Mouse (Mus musculus): ENCODE data around the gene Hmgb1. TPM values are rescaled to one million over a fixed set of nuclear protein-coding genes. Genes with fewer than 3 reads are reported as not detected.

Gene Hmgb1
- polyA plus RNA-seq, 1 experiment from 2014 or later: 1,601 TPM

- no peak for ATAC-seq (ENCODE audit: low read depth)
- no peaks in the 10 kb centered on the region for H3K36me3 ChIP-seq (ENCODE audit: control insufficient read depth, insufficient read depth, low read length)
- no peak overlapping the region for H3K4me2 ChIP-seq (ENCODE audit: low read depth, low read length)
- H3K27ac ChIP-seq (ENCODE audit: low read length): no peak overlapping the region
- H3K4me3 ChIP-seq (ENCODE audit: low read length): no peak overlapping the region
- peaks cover 8% of the 10 kb centered on the region; the same call in 1 of the 2 replicates for H3K4me1 ChIP-seq (replicated peaks; ENCODE audit: control insufficient read depth, insufficient read depth, low read length)
- 64% methylated on average over 8 of the region's 8 CpGs for WGBS
- H3K27me3 ChIP-seq (ENCODE audit: control insufficient read depth, insufficient read depth, low read depth, low read length): no peaks in the 10 kb centered on the region
- no peaks in the 10 kb centered on the region for H3K9me3 ChIP-seq (ENCODE audit: control insufficient read depth, low read length)
- H3K9ac ChIP-seq (ENCODE audit: low read length): no peak overlapping the region
Measured at GRCm38 (mm10) chr5:149077136-149077535, 107.2 kb downstream of the Hmgb1 start.

- H3K9ac ChIP-seq (ENCODE audit: low read length): no peak overlapping the region
- no peaks in the 10 kb centered on the region for H3K9me3 ChIP-seq (ENCODE audit: control insufficient read depth, low read length)
- H3K36me3 ChIP-seq (ENCODE audit: control insufficient read depth, insufficient read depth, low read length): no peaks in the 10 kb centered on the region
- no peak overlapping the region for H3K27ac ChIP-seq (ENCODE audit: low read length)
- no peak overlapping the region for H3K4me3 ChIP-seq (ENCODE audit: low read length)
- 92% methylated on average over 5 of the region's 5 CpGs for WGBS
- no peaks in the 10 kb centered on the region for H3K27me3 ChIP-seq (ENCODE audit: control insufficient read depth, insufficient read depth, low read depth, low read length)
- H3K4me2 ChIP-seq (ENCODE audit: low read depth, low read length): no peak overlapping the region
- no peak for ATAC-seq (ENCODE audit: low read depth)
- H3K4me1 ChIP-seq (replicated peaks; ENCODE audit: control insufficient read depth, insufficient read depth, low read length): no peaks in the 10 kb centered on the region
Measured at GRCm38 (mm10) chr5:149071546-149071945, 112.7 kb downstream of the Hmgb1 start.

DNA sequence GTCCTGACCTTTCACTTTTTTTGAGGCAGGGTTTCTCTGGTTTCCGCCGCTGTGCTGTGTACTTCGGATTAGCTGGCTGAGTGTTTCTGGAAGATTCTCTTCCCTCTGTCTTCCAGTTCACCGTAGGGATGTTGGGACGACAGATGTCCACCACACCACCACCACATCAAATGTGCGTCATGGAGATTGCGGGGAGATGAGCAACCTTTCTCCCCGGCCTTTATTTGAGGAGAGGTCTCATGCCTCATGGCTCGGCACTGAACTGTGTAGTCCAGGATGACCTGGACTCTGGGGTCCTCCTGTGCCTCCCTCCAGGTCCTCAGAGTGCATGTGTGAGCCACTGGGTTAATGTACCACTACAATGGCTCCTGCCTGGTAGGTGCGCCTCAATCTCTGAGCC, 115.5 kb downstream of the Hmgb1 start:
- WGBS: 89% methylated on average over 10 of the region's 10 CpGs
- Histone ChIP-seq H3K27me3 (ENCODE audit: control insufficient read depth, insufficient read depth, low read depth, low read length) (no peaks in the 10 kb centered on the region), H3K9ac (ENCODE audit: low read length) (no peak overlapping the region), H3K36me3 (ENCODE audit: control insufficient read depth, insufficient read depth, low read length) (no peaks in the 10 kb centered on the region), H3K4me2 (ENCODE audit: low read depth, low read length) (no peak overlapping the region), H3K4me1 (replicated peaks; ENCODE audit: control insufficient read depth, insufficient read depth, low read length) (no peaks in the 10 kb centered on the region), H3K4me3 (ENCODE audit: low read length) (no peak overlapping the region), H3K27ac (ENCODE audit: low read length) (no peak overlapping the region), H3K9me3 (ENCODE audit: control insufficient read depth, low read length) (no peaks in the 10 kb centered on the region)
- no peak for ATAC-seq (ENCODE audit: low read depth)

DNA sequence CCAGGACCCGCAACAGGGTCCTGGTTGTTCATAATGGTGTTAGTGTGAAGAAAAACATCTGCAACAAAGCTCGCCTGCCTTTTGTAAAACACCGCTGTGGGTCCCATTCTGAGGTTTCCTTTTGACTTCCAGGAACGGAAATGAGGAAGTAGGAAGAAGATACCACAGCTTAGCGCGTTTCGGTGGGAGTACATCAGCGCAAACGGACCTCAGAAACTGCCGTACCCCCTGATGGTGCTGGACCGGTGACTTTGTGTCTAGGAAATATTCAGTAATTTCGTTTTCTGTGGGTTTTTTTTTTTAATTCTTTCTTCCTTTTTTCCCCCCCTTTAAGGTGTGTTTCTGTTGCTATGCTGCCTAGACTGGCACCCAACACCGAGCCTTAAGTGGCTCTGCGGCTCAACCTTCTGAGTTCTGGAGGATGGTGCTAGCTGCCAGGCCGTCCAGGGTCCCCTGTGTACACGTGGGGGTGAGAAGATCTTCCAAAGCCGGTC, 116.0 kb downstream of the Hmgb1 start:
- Histone ChIP-seq H3K4me2 (ENCODE audit: low read depth, low read length) (no peak overlapping the region), H3K4me3 (ENCODE audit: low read length) (no peak overlapping the region)

GRCm38 (mm10) chr5:149067501-149067961, 116.8 kb downstream of the Hmgb1 start:
- Histone ChIP-seq H3K4me2 (ENCODE audit: low read depth, low read length) (no peak overlapping the region), H3K27ac (ENCODE audit: low read length) (no peak overlapping the region), H3K9me3 (ENCODE audit: control insufficient read depth, low read length) (no peaks in the 10 kb centered on the region), H3K4me3 (ENCODE audit: low read length) (no peak overlapping the region), H3K36me3 (ENCODE audit: control insufficient read depth, insufficient read depth, low read length) (no peaks in the 10 kb centered on the region), H3K4me1 (replicated peaks; ENCODE audit: control insufficient read depth, insufficient read depth, low read length) (no peaks in the 10 kb centered on the region), H3K27me3 (ENCODE audit: control insufficient read depth, insufficient read depth, low read depth, low read length) (no peaks in the 10 kb centered on the region), H3K9ac (ENCODE audit: low read length) (no peak overlapping the region)
- no peak for ATAC-seq (ENCODE audit: low read depth)
- 65% methylated on average over 8 of the region's 8 CpGs for WGBS

More for the DNA sequence above, 116.0 kb downstream of the Hmgb1 start:
- Histone ChIP-seq H3K4me1 (replicated peaks; ENCODE audit: control insufficient read depth, insufficient read depth, low read length) (no peaks in the 10 kb centered on the region), H3K27me3 (ENCODE audit: control insufficient read depth, insufficient read depth, low read depth, low read length) (no peaks in the 10 kb centered on the region), H3K27ac (ENCODE audit: low read length) (no peak overlapping the region), H3K36me3 (ENCODE audit: control insufficient read depth, insufficient read depth, low read length) (no peaks in the 10 kb centered on the region), H3K9ac (ENCODE audit: low read length) (no peak overlapping the region), H3K9me3 (ENCODE audit: control insufficient read depth, low read length) (no peaks in the 10 kb centered on the region)
- WGBS: 75% methylated on average over 17 of the region's 17 CpGs
- no peak for ATAC-seq (ENCODE audit: low read depth)

GRCm38 (mm10) chr5:149062833-149063232, 121.5 kb downstream of the Hmgb1 start:
- no peak overlapping the region for H3K9ac ChIP-seq (ENCODE audit: low read length)
- no peaks in the 10 kb centered on the region for H3K4me1 ChIP-seq (replicated peaks; ENCODE audit: control insufficient read depth, insufficient read depth, low read length)
- no peaks in the 10 kb centered on the region for H3K27me3 ChIP-seq (ENCODE audit: control insufficient read depth, insufficient read depth, low read depth, low read length)
- ATAC-seq (ENCODE audit: low read depth): no peak
- no peaks in the 10 kb centered on the region for H3K9me3 ChIP-seq (ENCODE audit: control insufficient read depth, low read length)
- 72% methylated on average over 1 of the region's 1 CpGs for WGBS
- no peaks in the 10 kb centered on the region for H3K36me3 ChIP-seq (ENCODE audit: control insufficient read depth, insufficient read depth, low read length)
- H3K4me2 ChIP-seq (ENCODE audit: low read depth, low read length): no peak overlapping the region
- no peak overlapping the region for H3K27ac ChIP-seq (ENCODE audit: low read length)
- H3K4me3 ChIP-seq (ENCODE audit: low read length): no peak overlapping the region

DNA sequence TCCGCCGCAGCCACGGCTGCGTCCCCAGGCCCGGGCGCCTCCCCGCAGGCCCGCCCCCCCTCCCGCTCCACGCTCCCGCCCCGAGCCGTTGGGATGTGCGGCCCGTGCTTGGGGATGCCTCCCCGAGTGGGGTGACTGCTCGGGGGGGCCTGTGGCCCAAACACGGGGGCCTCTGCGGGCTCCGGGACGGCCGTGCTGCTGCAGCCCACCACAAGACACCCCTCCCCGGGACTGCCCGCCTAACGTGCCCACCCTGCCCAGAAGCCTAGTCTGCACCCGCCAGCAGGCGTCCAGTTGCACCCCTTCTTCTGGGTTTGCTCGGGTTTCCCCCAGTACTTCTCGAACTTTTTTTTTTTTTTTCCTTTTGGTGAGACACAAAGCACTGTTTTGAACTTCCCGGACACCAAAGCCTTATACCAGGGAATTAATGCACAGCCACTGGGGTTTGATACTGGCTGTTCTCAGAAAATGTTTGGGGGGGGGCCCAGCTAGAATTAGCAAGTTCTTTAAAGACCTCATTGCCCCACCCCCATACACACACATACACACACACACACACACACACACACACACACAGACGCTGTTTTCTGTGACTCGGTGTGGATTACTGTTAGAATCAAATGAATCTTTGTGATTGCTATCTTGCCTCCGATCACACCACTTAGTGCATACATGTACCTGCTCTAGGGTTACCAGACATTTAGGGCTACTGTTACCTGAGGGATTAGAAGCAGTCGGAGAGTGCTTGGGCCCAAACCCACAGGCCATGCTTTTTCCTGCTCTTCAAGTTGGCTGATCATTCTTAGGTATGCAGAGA, 130.7 kb downstream of the Hmgb1 start:
- Histone ChIP-seq H3K9me3 (ENCODE audit: control insufficient read depth, low read length) (no peaks in the 10 kb centered on the region), H3K36me3 (ENCODE audit: control insufficient read depth, insufficient read depth, low read length) (peaks cover 7% of the 10 kb centered on the region), H3K9ac (ENCODE audit: low read length) (peak overlapping the region; percentile 86), H3K4me2 (ENCODE audit: low read depth, low read length) (peak overlapping the region; percentile 94), H3K27me3 (ENCODE audit: control insufficient read depth, insufficient read depth, low read depth, low read length) (no peaks in the 10 kb centered on the region), H3K4me3 (ENCODE audit: low read length) (peak overlapping the region; percentile 69), H3K4me1 (replicated peaks; ENCODE audit: control insufficient read depth, insufficient read depth, low read length) (peaks cover 11% of the 10 kb centered on the region; the same call in 1 of the 2 replicates), H3K27ac (ENCODE audit: low read length) (peak overlapping the region; percentile 94)
- 2% methylated on average over 24 of the region's 34 CpGs for WGBS
- ATAC-seq (ENCODE audit: low read depth): no peak; the same call in 1 of the 2 replicates

- H3K27me3 ChIP-seq (ENCODE audit: control insufficient read depth, insufficient read depth, low read depth, low read length): no peaks in the 10 kb centered on the region
- peaks cover 11% of the 10 kb centered on the region; the same call in 1 of the 2 replicates for H3K4me1 ChIP-seq (replicated peaks; ENCODE audit: control insufficient read depth, insufficient read depth, low read length)
- peak overlapping the region; percentile 84 for H3K4me3 ChIP-seq (ENCODE audit: low read length)
- H3K4me2 ChIP-seq (ENCODE audit: low read depth, low read length): peak overlapping the region; percentile 94
- peaks cover 7% of the 10 kb centered on the region for H3K36me3 ChIP-seq (ENCODE audit: control insufficient read depth, insufficient read depth, low read length)
- no peaks in the 10 kb centered on the region for H3K9me3 ChIP-seq (ENCODE audit: control insufficient read depth, low read length)
- WGBS: under 1% methylated on average over 100 of the region's 110 CpGs
- H3K27ac ChIP-seq (ENCODE audit: low read length): peak overlapping the region; percentile 99
- ATAC-seq (ENCODE audit: low read depth): peak; percentile 96
- peak overlapping the region; percentile 99 for H3K9ac ChIP-seq (ENCODE audit: low read length)
Measured at GRCm38 (mm10) chr5:149052421-149053338, 131.6 kb downstream of the Hmgb1 start.

Data from lung, embryonic 16.5 days (tissue).